Mouse (Mus musculus) MEL (cell line): ENCODE results near the gene Pdlim5. TPM values are rescaled to one million over a fixed set of nuclear protein-coding genes. Genes with fewer than 3 reads are reported as not detected.

Experiments used
- DNase-seq: peaks from one replicate; pipeline ENCODE4 v3.0.0; 2011; ENCODE audit warnings: low read depth, low spot score
- H3K27ac ChIP-seq: 2 replicates; pipeline ENCODE4 v1.5.1; 2012; ENCODE audit warnings: low read depth, mild to moderate bottlenecking, control low read depth, low read length, moderate library complexity; ENCODE audit not compliant: control insufficient read depth
- H3K27me3 ChIP-seq, 2 experiments: fragments of 150-350 bp in 1 of 2; sonication (generic) in 1 of 2; 2 replicates each; pipeline ENCODE4 v1.6.1; 2012; ENCODE audit warnings: low read length in 2 of 2, mild to moderate bottlenecking in 2 of 2, improper control_type of control experiment in 1 of 2, moderate library complexity in 1 of 2; ENCODE audit not compliant: insufficient read depth in 2 of 2, control insufficient read depth in 1 of 2
- H3K36me3 ChIP-seq, 2 experiments: 2 replicates each; pipeline ENCODE4 v1.6.1; 2012 to 2014; ENCODE audit warnings: low read length in 2 of 2, improper control_type of control experiment in 1 of 2, inconsistent platforms in 1 of 2, mild to moderate bottlenecking in 1 of 2; ENCODE audit not compliant: insufficient read depth in 2 of 2, control insufficient read depth in 1 of 2
- H3K4me1 ChIP-seq, 2 experiments: fragments of 150-350 bp in 1 of 2; sonication (generic) in 1 of 2; 2 replicates each; pipeline ENCODE4 v1.6.1; 2012; ENCODE audit warnings: low read length in 2 of 2, improper control_type of control experiment in 1 of 2, mild to moderate bottlenecking in 1 of 2; ENCODE audit not compliant: insufficient read depth in 2 of 2, control insufficient read depth in 1 of 2
- H3K4me3 ChIP-seq, 2 experiments: fragments of 150-350 bp in 1 of 2; sonication (generic) in 1 of 2; 2 replicates each; pipeline ENCODE4 v1.5.1; 2012; ENCODE audit warnings: low read depth in 2 of 2, low read length in 2 of 2, mild to moderate bottlenecking in 2 of 2, moderate library complexity in 2 of 2, control low read depth in 1 of 2, improper control_type of control experiment in 1 of 2; ENCODE audit not compliant: control insufficient read depth in 1 of 2, insufficient read depth in 1 of 2
- H3K79me2 ChIP-seq: 2 replicates; pipeline ENCODE4 v1.6.1; 2012; ENCODE audit warnings: mild to moderate bottlenecking, low read length, moderate library complexity; ENCODE audit not compliant: control insufficient read depth, poor library complexity, insufficient read depth
- H3K9ac ChIP-seq: 2 replicates; pipeline ENCODE4 v1.6.1; 2012; ENCODE audit warnings: low read depth, mild to moderate bottlenecking, control low read depth, low read length, moderate library complexity; ENCODE audit not compliant: control insufficient read depth, poor library complexity, severe bottlenecking
- H3K9me3 ChIP-seq: fragments of 150-350 bp; sonication (generic); replicated peaks from 2 replicates; pipeline ENCODE4 v1.6.1; 2012; ENCODE audit warnings: mild to moderate bottlenecking, low read length, improper control_type of control experiment, moderate library complexity; ENCODE audit not compliant: insufficient read depth
- CHD1 ChIP-seq: IDR thresholded peaks from 2 replicates; pipeline ENCODE4 v1.6.1; 2012; ENCODE audit warnings: low read depth, mild to moderate bottlenecking, inconsistent platforms, low read length, improper control_type of control experiment
- CTCF ChIP-seq, 3 experiments: IDR thresholded peaks in 2 of 3; conservative IDR thresholded peaks in 1 of 3; 2 replicates each; pipeline ENCODE4 v1.5.1; 2011 to 2012; ENCODE audit warnings: low read length in 3 of 3, low read depth in 2 of 3, mild to moderate bottlenecking in 2 of 3, improper control_type of control experiment in 1 of 3, inconsistent platforms in 1 of 3, mixed read lengths in 1 of 3, moderate library complexity in 1 of 3; ENCODE audit not compliant: control insufficient read depth in 1 of 3, insufficient read depth in 1 of 3, poor library complexity in 1 of 3, severe bottlenecking in 1 of 3
- ELF1 ChIP-seq: IDR thresholded peaks from 2 replicates; pipeline ENCODE4 v1.6.1; 2014; ENCODE audit warnings: low read depth, mild to moderate bottlenecking, inconsistent platforms, low read length, improper control_type of control experiment, moderate library complexity
- EP300 ChIP-seq, 2 experiments: IDR thresholded peaks; 2 replicates each; pipeline ENCODE4 v1.6.1; 2011; ENCODE audit warnings: improper control_type of control experiment in 2 of 2, low read length in 2 of 2, low read depth in 1 of 2, mild to moderate bottlenecking in 1 of 2
- ETS1 ChIP-seq: IDR thresholded peaks from 2 replicates; pipeline ENCODE4 v1.6.1; 2012; ENCODE audit warnings: low read depth, mild to moderate bottlenecking, inconsistent platforms, low read length, improper control_type of control experiment, moderate library complexity
- GATA1 ChIP-seq: IDR thresholded peaks from 2 replicates; pipeline ENCODE4 v1.6.1; 2011; ENCODE audit warnings: low read depth, low read length, improper control_type of control experiment
- JUND ChIP-seq: IDR thresholded peaks from 2 replicates; pipeline ENCODE4 v1.6.1; 2011; ENCODE audit warnings: low read depth, mild to moderate bottlenecking, improper control_type of control experiment, low read length
- KAT2A ChIP-seq: conservative IDR thresholded peaks from 2 replicates; pipeline ENCODE4 v1.6.1; 2012; ENCODE audit warnings: low read depth, low read length, improper control_type of control experiment, inconsistent platforms
- MAX ChIP-seq: IDR thresholded peaks from 2 replicates; pipeline ENCODE4 v1.6.1; 2011; ENCODE audit warnings: low read length, improper control_type of control experiment
- MEF2A ChIP-seq: IDR thresholded peaks from 2 replicates; pipeline ENCODE4 v1.6.1; 2014; ENCODE audit warnings: low read depth, mild to moderate bottlenecking, inconsistent platforms, low read length, improper control_type of control experiment; ENCODE audit not compliant: poor library complexity, insufficient replicate concordance, severe bottlenecking; ENCODE audit errors: extremely low read depth
- NELFE ChIP-seq: IDR thresholded peaks from 2 replicates; pipeline ENCODE4 v1.6.1; 2011; ENCODE audit warnings: low read depth, low read length, improper control_type of control experiment
- NRF1 ChIP-seq: IDR thresholded peaks from 2 replicates; pipeline ENCODE4 v1.6.1; 2014; ENCODE audit warnings: low read depth, mild to moderate bottlenecking, inconsistent platforms, low read length, improper control_type of control experiment, moderate library complexity; ENCODE audit not compliant: poor library complexity, insufficient read depth, severe bottlenecking
- POLR2AphosphoS2 ChIP-seq: IDR thresholded peaks from 2 replicates; pipeline ENCODE4 v1.6.1; 2011; ENCODE audit warnings: low read length, improper control_type of control experiment
- RAD21 ChIP-seq: IDR thresholded peaks from 2 replicates; pipeline ENCODE4 v1.6.1; 2011; ENCODE audit warnings: mild to moderate bottlenecking, low read depth, low read length, improper control_type of control experiment
- RCOR1 ChIP-seq: IDR thresholded peaks from 2 replicates; pipeline ENCODE4 v1.6.1; 2012; ENCODE audit warnings: low read depth, mild to moderate bottlenecking, inconsistent platforms, low read length, improper control_type of control experiment
- SIN3A ChIP-seq: IDR thresholded peaks from 2 replicates; pipeline ENCODE4 v1.6.1; 2012; ENCODE audit warnings: low read length, improper control_type of control experiment, inconsistent platforms
- SMC3 ChIP-seq: IDR thresholded peaks from 2 replicates; pipeline ENCODE4 v1.6.1; 2011; ENCODE audit warnings: low read depth, low read length, improper control_type of control experiment
- TAL1 ChIP-seq: IDR thresholded peaks from 2 replicates; pipeline ENCODE4 v1.6.1; 2012; ENCODE audit warnings: mild to moderate bottlenecking, inconsistent platforms, low read length, moderate library complexity, mixed read lengths
- TBP ChIP-seq: IDR thresholded peaks from 2 replicates; pipeline ENCODE4 v1.8.0; 2011; ENCODE audit warnings: low read depth, low read length, improper control_type of control experiment
- TCF12 ChIP-seq: IDR thresholded peaks from 2 replicates; pipeline ENCODE4 v1.6.1; 2014; ENCODE audit warnings: low read depth, mild to moderate bottlenecking, inconsistent platforms, low read length, improper control_type of control experiment, moderate library complexity
- UBTF ChIP-seq: IDR thresholded peaks from 2 replicates; pipeline ENCODE4 v1.6.1; 2012; ENCODE audit warnings: low read depth, mild to moderate bottlenecking, inconsistent platforms, low read length, improper control_type of control experiment, moderate library complexity, borderline replicate concordance; ENCODE audit not compliant: insufficient read depth
- ZC3H11A ChIP-seq: IDR thresholded peaks from 2 replicates; pipeline ENCODE4 v1.6.1; 2012; ENCODE audit warnings: low read depth, mild to moderate bottlenecking, inconsistent platforms, low read length, improper control_type of control experiment
- ZNF384 ChIP-seq: IDR thresholded peaks from 2 replicates; pipeline ENCODE4 v1.6.1; 2012; ENCODE audit warnings: low read depth, mild to moderate bottlenecking, inconsistent platforms, low read length, improper control_type of control experiment
- polyA plus RNA-seq, 2 experiments: library from polyadenylated mRNA; stranded (reverse) in 1 of 2; unstranded in 1 of 2; fragments of >175 nt in 1 of 2; fragments of >200 nt in 1 of 2; gene quantifications; 2 replicates each; pipeline versions ENCODE4 v1.2.1 to v1.2.4; 2012; ENCODE audit warnings: low replicate concordance in 2 of 2, low read depth in 1 of 2; ENCODE audit not compliant: insufficient read length in 2 of 2, insufficient read depth in 1 of 2, missing spikeins in 1 of 2
- total RNA-seq: library from RNA; depleted of rRNA; stranded (reverse); fragments of 300-350 nt; gene quantifications from 2 replicates; pipeline ENCODE4 v1.2.3, GENCODE M21; 2012

Gene Pdlim5
- total and polyA plus RNA-seq, 3 experiments, result 8.7 to 9.9 TPM; not detected in 1

DNA sequence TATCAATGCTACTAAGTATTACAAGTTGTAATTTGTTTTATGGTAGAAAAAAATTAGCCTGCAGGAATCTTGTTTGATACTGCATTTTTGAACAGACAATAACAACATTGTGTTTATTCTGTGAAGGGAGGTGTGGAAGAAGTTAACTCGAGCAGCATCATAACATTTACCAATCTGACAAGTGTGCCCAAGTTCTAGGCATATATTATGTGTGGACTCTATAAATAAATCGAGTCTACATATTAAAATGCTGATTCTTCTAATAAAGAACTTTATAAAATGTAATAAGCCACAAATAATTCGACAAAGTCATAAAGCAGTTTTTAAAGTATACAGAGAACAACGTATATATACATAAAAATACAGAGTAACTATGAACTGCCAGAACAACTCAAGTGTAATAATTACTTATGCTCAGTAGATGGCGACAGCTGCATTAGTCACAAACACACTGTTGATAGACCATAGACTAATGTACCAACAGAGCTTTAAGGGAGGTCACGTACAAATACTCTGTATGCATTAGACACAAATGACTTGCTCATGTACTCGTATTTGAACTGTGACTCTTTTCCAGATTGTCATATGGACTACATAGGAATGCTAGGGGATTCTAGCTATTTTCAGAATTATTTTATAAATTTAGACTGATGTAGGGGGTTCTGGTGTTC, 100.7 kb downstream of the Pdlim5 start:
- Histone ChIP-seq H3K9ac (no peak overlapping the region), H3K27me3 (no peaks in the 10 kb centered on the region), H3K4me1 (no peaks in the 10 kb centered on the region), H3K27ac (no peak overlapping the region), H3K9me3 (no peaks in the 10 kb centered on the region), H3K4me3 (no peak overlapping the region), H3K36me3 (no peaks in the 10 kb centered on the region), H3K79me2 (no peaks in the 10 kb centered on the region)
- peak; percentile 78 for DNase-seq
- no peak for TF ChIP-seq NRF1
- TF ChIP-seq CTCF (IDR thresholded peaks at IDR 0.05 in 2 of 3, conservative IDR thresholded peaks at IDR 0.05 in 1 of 3; ENCODE audit: control insufficient read depth in 1 of 3, insufficient read depth in 1 of 3, low read depth in 2 of 3, low read length in 3 of 3, poor library complexity in 1 of 3, severe bottlenecking in 1 of 3), result peak; percentile 32 to 96 (median 56)
- peak; percentile 24; the same call in 1 of the 2 replicates for TF ChIP-seq JUND
- TF ChIP-seq RAD21, result peak; percentile 96
- no peak for TF ChIP-seq RCOR1
- TF ChIP-seq SMC3, result peak; percentile 90
- TF ChIP-seq ZC3H11A, result peak; percentile 78

GRCm38 (mm10) chr3:142293561-142293960, 101.9 kb downstream of the Pdlim5 start:
- H3K9ac ChIP-seq, result no peak overlapping the region
- no peaks in the 10 kb centered on the region for H3K79me2 ChIP-seq
- no peak overlapping the region for H3K4me3 ChIP-seq
- no peak for DNase-seq
- H3K27me3 ChIP-seq, result no peaks in the 10 kb centered on the region
- H3K9me3 ChIP-seq, result no peaks in the 10 kb centered on the region
- no peaks in the 10 kb centered on the region for H3K4me1 ChIP-seq
- TF ChIP-seq MAX (no peak), NRF1 (no peak), ZC3H11A (no peak), NELFE (no peak), SIN3A (no peak), JUND (no peak), EP300 (IDR thresholded peaks at IDR 0.05; ENCODE audit: low read depth in 1 of 2, low read length in 2 of 2) (no peak), TBP (no peak), KAT2A (no peak), TAL1 (no peak), UBTF (no peak)
- TF ChIP-seq, all 39 proteins: peak for 0
- Histone ChIP-seq H3K27ac (no peak overlapping the region), H3K36me3 (no peaks in the 10 kb centered on the region)

DNA sequence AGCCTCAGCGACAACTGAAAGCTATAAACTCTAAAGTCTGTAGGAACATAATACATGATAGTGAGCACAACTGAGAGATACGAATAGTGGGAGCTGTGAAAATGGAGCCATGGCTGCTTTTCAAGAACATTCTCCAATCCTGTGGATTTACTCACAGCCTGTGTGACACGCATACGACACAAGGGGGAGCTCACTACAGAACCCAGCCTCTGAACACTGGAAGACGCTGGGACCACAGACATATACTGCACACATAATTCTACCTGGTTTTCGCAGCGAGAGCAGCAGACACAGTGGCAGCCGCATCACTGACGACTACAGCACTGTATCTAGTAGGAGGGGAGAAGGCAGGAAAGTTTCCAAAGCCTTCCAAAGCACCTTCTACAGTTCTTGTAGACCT, 112.8 kb downstream of the Pdlim5 start:
- Histone ChIP-seq H3K27me3 (no peaks in the 10 kb centered on the region), H3K79me2 (no peaks in the 10 kb centered on the region), H3K4me3 (no peak overlapping the region)
- DNase-seq, result peak; percentile 52
- TF ChIP-seq ETS1 (no peak), TCF12 (no peak), MEF2A (no peak), JUND (no peak), CTCF (IDR thresholded peaks at IDR 0.05 in 2 of 3, conservative IDR thresholded peaks at IDR 0.05 in 1 of 3; ENCODE audit: control insufficient read depth in 1 of 3, insufficient read depth in 1 of 3, low read depth in 2 of 3, low read length in 3 of 3, poor library complexity in 1 of 3, severe bottlenecking in 1 of 3) (peak; percentile 41 to 65 (median 63)), GATA1 (no peak), POLR2AphosphoS2 (no peak), ELF1 (no peak), ZC3H11A (no peak), ZNF384 (no peak), RAD21 (peak; percentile 34), CHD1 (no peak), SMC3 (peak; percentile 74)
- TF ChIP-seq, all 39 proteins: peak for 3
- Histone ChIP-seq H3K36me3 (no peaks in the 10 kb centered on the region; a peak in 1 of 4 replicates), H3K4me1 (peaks cover 2 to 8% of the 10 kb centered on the region in 2 experiments; a peak in 3 of 4 replicates), H3K9me3 (no peaks in the 10 kb centered on the region), H3K9ac (no peak overlapping the region), H3K27ac (no peak overlapping the region)
